In genomic region chr3:21935571-21936261, GRCm38 (mm10) we compare ENCODE assay signal across 8 mouse cellular contexts.
DNase-seq lines count a peak whose midpoint lies in the region; ATAC-seq and TF ChIP-seq lines count a peak whose summit lies in the region.

No protein-coding gene starts in this region.

- peak; percentile 87 for DNase-seq in ES-E14 (ENCODE audit: low read depth, low spot score)
- peak; percentile 91 for DNase-seq in cerebellum, adult 11-12 months
- DNase-seq in forebrain, postnatal 0 days: peak; percentile 96
- DNase-seq in layer of hippocampus, adult 9-10 months (ENCODE audit: low spot score): peak; percentile 91
- DNase-seq in ovary, postnatal 10 days (ENCODE audit: low spot score): peak; percentile 90
- peak; percentile 88 to 95 for DNase-seq in thymus, postnatal 10 days (ENCODE audit: low spot score in 2 of 2)

- H3K4me3 ChIP-seq in ES-E14 (ENCODE audit: insufficient read depth in 1 of 2, low read depth in 1 of 2, low read length in 2 of 2, poor library complexity in 1 of 2, severe bottlenecking in 1 of 2): peak overlapping the region; percentile 56 to 66
- H3K4me3 ChIP-seq in forebrain, postnatal 0 days (ENCODE audit: low read depth, low read length): peak overlapping the region; percentile 42
- peak overlapping the region; percentile 44 for H3K4me3 ChIP-seq in lung, embryonic 16.5 days (ENCODE audit: low read length)

- no peaks in the 10 kb centered on the region for H3K36me3 ChIP-seq in ES-E14 (ENCODE audit: control insufficient read depth, insufficient read depth, low read length, poor library complexity, severe bottlenecking)
- no peaks in the 10 kb centered on the region for H3K36me3 ChIP-seq in forebrain, postnatal 0 days (ENCODE audit: insufficient read depth)
- H3K36me3 ChIP-seq in lung, embryonic 16.5 days (ENCODE audit: control insufficient read depth, insufficient read depth, low read length): no peaks in the 10 kb centered on the region

- peaks cover 25 to 32% of the 10 kb centered on the region in 2 experiments for H3K4me1 ChIP-seq in ES-E14 (ENCODE audit: control insufficient read depth in 2 of 2, insufficient read depth in 2 of 2, low read length in 2 of 2, poor library complexity in 1 of 2)
- peaks cover 15% of the 10 kb centered on the region for H3K4me1 ChIP-seq in forebrain, postnatal 0 days (ENCODE audit: insufficient read depth)
- H3K4me1 ChIP-seq in lung, embryonic 16.5 days (replicated peaks; ENCODE audit: control insufficient read depth, insufficient read depth, low read length): peaks cover 21% of the 10 kb centered on the region

- H3K27me3 ChIP-seq in forebrain, postnatal 0 days (ENCODE audit: insufficient read depth, low read length): no peaks in the 10 kb centered on the region
- no peaks in the 10 kb centered on the region for H3K27me3 ChIP-seq in lung, embryonic 16.5 days (ENCODE audit: control insufficient read depth, insufficient read depth, low read depth, low read length)

- in situ Hi-C loops in ES-E14 (cut with MboI; ENCODE audit: low sequenced_read_pairs in 2 of 2, unreplicated experiment in 2 of 2): loop anchor here (5.0 to 10.0 kb wide), 2 partner anchors 139 to 142 kb away; partner anchors contain the start of gene Tbl1xr1 (in 2 of the 2)

- no peaks in the 10 kb centered on the region for H3K9me3 ChIP-seq in ES-E14 (ENCODE audit: control insufficient read depth, insufficient read depth, low read depth, low read length)
- H3K9me3 ChIP-seq in forebrain, postnatal 0 days (ENCODE audit: low read length): no peaks in the 10 kb centered on the region
- no peaks in the 10 kb centered on the region for H3K9me3 ChIP-seq in lung, embryonic 16.5 days (ENCODE audit: control insufficient read depth, low read length)

- TF ChIP-seq CTCF in forebrain, postnatal 0 days (IDR thresholded peaks at IDR 0.05; ENCODE audit: low read depth): no peak; the same call in 1 of the 2 replicates

- H3K9ac ChIP-seq in ES-E14 (ENCODE audit: insufficient read depth, low read depth, low read length, poor library complexity, severe bottlenecking): peak overlapping the region; percentile 79
- H3K9ac ChIP-seq in forebrain, postnatal 0 days: peak overlapping the region; percentile 53
- H3K9ac ChIP-seq in lung, embryonic 16.5 days (ENCODE audit: low read length): peak overlapping the region; percentile 56

- peak overlapping the region; percentile 69 for H3K4me2 ChIP-seq in forebrain, postnatal 0 days (ENCODE audit: low read depth)
- H3K4me2 ChIP-seq in lung, embryonic 16.5 days (ENCODE audit: low read depth, low read length): peak overlapping the region; percentile 59

- H3K27ac ChIP-seq in ES-E14 (ENCODE audit: insufficient read depth, low read depth, low read length, poor library complexity, severe bottlenecking): peak overlapping the region; percentile 98
- peak overlapping the region; percentile 94 for H3K27ac ChIP-seq in forebrain, postnatal 0 days (ENCODE audit: low read depth, low read length)
- peak overlapping the region; percentile 92 for H3K27ac ChIP-seq in lung, embryonic 16.5 days (ENCODE audit: low read length)

- WGBS in forebrain, postnatal 0 days: under 1% methylated on average over 24 of the region's 24 CpGs
- under 1% methylated on average over 24 of the region's 24 CpGs for WGBS in lung, embryonic 16.5 days

- ATAC-seq in forebrain, postnatal 0 days: peak; percentile 95
- ATAC-seq in hematopoietic stem cell, adult 5-6 weeks (replicated peaks in 1 of 2; ENCODE audit: insufficient read depth in 1 of 2, low FRiP score in 2 of 2, low TSS enrichment in 1 of 2, low read depth in 1 of 2, poor library complexity in 2 of 2, severe bottlenecking in 2 of 2): peak; percentile 85 to 89
- peak; percentile 96 for ATAC-seq in lung, embryonic 16.5 days (ENCODE audit: low read depth)

TF ChIP-seq in ES-E14, 5 proteins besides CTCF, POLR2A, EP300 and RAD21:
- TF ChIP-seq MAFK (IDR thresholded peaks at IDR 0.05; ENCODE audit: insufficient read depth, low read depth, low read length) (peak; percentile 86), ZNF384 (IDR thresholded peaks at IDR 0.05; ENCODE audit: low read depth, low read length) (peak; percentile 66; the same call in 1 of the 2 replicates), ZC3H11A (IDR thresholded peaks at IDR 0.05; ENCODE audit: borderline replicate concordance, low read depth, low read length) (no peak), CHD2 (IDR thresholded peaks at IDR 0.05; ENCODE audit: low read depth, low read length) (peak; percentile 83), HCFC1 (IDR thresholded peaks at IDR 0.05; ENCODE audit: borderline replicate concordance, insufficient read depth, low read length) (no peak; the same call in 1 of the 2 replicates)

Comparison
In these comparisons a context has a peak if more than half of its experiments do, and no peak if none do; other contexts are left out.
1. Peak in every context shown above with its lines: DNase-seq, ATAC-seq, H3K4me3 ChIP-seq and H3K27ac ChIP-seq.